Mouse (Mus musculus) G1E (cell line): ENCODE measurements around the gene Gpatch3.

Experiments used
- CTCF ChIP-seq: IDR thresholded peaks from 2 replicates; pipeline ENCODE4 v1.5.1; 2012; ENCODE audit warnings: low read depth, low read length, inconsistent platforms, mixed read lengths
- GATA1 ChIP-seq: IDR thresholded peaks from 2 replicates; pipeline ENCODE4 v1.6.1; 2012; ENCODE audit warnings: borderline replicate concordance, low read length, inconsistent platforms, mixed read lengths
- GATA2 ChIP-seq: IDR thresholded peaks from 2 replicates; pipeline ENCODE4 v1.6.1; 2012; ENCODE audit warnings: low read depth, low read length, inconsistent platforms, borderline replicate concordance
- POLR2AphosphoS5 ChIP-seq: IDR thresholded peaks from 2 replicates; pipeline ENCODE4 v1.6.1; 2012; ENCODE audit warnings: low read depth, low read length, inconsistent platforms; ENCODE audit not compliant: insufficient replicate concordance
- TAL1 ChIP-seq: conservative IDR thresholded peaks from 2 replicates; pipeline ENCODE4 v1.6.1; 2012; ENCODE audit warnings: low read depth, low read length, inconsistent platforms, mixed read lengths

DNA sequence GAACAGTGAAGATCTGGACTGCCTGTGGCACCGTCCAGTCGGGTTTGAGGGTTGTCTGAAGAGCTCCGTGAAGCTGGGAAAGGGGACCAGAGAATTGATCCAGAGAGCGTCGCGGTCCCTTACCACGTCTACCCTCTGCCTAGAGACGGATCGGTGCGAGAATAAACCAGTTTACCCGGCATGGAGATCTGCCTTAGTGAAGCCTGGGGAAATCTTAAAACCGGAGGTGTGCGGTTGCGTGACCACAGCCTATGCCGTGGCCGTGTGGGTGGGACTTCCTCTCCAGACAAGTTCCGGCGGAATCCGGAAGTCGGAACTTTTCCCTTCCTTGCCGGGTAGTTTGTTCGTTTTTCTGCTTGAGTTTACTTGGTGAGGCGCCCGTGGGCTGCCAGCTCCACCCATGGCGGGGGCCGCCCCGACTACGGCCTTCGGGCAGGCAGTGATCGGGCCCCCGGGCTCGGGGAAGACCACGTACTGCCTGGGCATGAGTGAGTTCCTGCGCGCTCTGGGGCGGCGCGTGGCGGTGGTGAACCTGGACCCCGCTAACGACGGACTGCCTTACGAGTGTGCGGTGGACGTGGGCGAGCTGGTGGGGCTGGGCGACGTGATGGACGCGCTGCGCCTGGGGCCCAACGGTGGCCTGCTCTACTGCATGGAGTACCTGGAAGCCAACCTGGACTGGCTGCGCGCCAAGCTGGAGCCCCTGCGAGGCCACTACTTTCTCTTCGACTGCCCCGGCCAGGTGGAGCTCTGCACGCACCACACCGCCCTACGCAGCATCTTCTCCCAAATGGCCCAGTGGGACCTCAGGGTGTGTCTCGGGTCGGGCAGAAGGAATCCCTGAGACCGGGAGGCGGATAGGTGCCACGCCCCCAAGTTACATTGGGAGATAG is 9.8 kb downstream of the Gpatch3 start, which contains the start of gene Gpn2:
- no peak for TF ChIP-seq CTCF
- no peak for TF ChIP-seq GATA1
- no peak for TF ChIP-seq GATA2
- TF ChIP-seq POLR2AphosphoS5 = no peak
- no peak for TF ChIP-seq TAL1
